Mouse (Mus musculus): Measurements from ENCODE around the gene Upp2.

The Upp2 gene

DNA sequence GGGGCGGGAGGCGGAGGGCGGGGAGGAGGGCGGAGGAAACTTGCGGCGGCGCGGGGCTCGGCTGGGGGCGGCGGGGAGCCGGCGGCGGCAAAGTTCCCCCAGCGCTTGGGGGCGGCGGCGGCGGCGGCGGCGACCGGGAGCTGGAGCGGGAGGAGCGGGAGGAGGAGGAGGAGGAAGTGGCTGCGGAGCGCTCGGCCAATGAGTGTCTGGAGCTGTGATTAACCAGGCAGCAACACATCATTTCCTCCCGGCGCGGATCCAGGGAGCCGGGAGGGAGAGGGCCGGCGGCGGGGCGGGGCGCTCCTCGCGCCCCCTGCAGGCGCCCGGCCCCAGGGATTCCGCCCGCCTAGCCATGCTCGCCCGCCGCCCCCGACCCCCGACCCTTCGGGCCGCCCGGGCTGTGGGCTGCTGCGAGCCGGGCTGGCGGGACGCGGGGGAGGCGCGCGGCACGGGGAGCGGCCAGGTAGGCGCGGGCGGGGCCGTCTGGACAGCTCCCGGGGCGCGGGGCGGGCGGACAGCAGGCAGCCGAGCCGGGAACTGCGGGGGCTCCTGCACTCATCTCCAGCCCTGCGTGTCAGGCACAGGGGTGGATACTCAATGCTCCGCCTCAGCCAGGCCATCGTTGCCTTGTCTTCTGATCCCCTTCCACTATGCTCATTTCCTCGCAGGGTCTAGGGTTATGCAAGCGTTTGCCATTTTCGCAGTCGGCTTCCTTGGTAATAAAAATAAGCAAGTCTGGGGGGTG, at the start of gene Upp2, which contains the start of gene Acvr1:
Upp2 (plus strand) TSS at position 233 of the 745 bp plus-strand sequence.
Acvr1 (minus strand) TSS at position 92 of the 745 bp plus-strand sequence.
- in situ Hi-C loops (cut with MboI; ENCODE audit: low sequenced_read_pairs): no loop called here

DNA sequence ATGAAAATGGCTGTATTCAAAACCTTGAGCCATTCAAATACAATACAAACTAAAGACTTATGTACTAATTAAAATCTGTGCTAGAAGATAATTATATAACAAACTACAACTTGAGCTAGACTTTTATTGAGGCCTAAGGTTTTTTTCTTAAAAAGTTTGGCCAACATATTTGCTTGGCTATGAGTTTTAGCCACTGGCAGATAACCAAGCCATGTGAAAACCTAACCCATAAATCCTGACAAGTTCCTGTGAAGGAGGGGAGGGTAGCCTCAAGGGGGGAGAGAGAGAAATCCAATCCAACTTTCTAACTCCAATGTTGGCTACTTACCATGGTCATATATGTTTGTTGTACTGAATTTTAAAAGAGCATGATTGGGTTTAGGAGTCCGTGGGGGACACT, 48.6 kb upstream of the Upp2 start:
- in situ Hi-C loops (cut with MboI; ENCODE audit: low sequenced_read_pairs): no loop called here

DNA sequence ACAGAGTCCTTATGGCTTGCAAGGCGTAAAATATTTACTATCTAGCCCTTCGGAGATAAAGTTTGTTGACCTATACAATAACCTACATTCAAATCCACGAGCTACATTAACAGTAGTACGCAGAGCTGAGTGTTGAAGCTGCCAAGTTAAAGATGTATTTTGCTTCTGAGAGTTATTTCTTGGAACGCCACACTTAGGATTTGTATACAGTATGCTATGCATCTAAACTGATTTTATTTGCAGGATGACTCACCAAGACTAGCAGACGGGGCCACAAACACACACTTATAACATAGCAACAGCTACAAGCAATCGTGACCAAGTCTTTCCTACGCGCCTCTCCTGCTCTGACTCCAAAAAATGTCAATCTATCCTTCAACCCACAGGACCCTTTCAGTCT, 46.4 kb upstream of the Upp2 start:
- in situ Hi-C loops (cut with MboI; ENCODE audit: low sequenced_read_pairs): no loop called here

DNA sequence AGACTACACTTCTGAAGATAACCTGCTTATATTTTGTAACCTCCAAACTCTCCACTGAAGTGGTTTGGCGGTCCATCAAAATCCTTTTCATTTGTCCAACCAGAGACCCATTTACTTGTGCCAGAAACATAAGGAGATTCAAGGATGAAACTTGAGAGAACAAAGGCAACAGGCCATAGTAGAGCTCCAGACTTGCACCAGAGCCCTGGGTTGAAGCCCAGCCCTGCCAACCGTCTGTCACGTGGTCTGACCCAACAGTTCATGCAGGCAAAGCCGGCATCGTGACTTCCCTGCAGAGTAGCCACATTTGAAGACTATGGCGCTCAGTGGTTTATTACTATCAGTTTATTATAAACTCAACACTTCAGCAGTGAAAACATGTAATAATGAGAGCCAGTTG, 45.5 kb upstream of the Upp2 start:
- in situ Hi-C loops (cut with MboI; ENCODE audit: low sequenced_read_pairs): no loop called here

DNA sequence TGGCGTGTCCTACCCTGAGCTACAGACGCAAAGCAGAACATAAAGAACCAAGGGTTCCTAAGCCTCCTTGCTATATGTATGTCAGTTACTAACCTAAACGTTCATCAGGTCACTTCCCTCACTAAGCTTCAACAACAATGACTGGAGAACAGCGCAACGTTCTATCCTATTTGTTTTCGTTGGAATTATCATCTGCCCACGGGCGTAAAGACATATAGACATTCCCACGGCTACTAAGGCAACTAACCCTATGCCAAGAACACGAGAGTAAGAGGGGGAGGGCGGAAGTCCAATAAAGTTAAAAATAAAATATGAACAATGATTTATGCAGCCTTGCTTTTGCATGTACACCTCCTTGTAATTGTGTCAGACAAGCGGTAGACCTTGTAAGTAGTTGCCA, 44.0 kb upstream of the Upp2 start:
- in situ Hi-C loops (cut with MboI; ENCODE audit: low sequenced_read_pairs): no loop called here

DNA sequence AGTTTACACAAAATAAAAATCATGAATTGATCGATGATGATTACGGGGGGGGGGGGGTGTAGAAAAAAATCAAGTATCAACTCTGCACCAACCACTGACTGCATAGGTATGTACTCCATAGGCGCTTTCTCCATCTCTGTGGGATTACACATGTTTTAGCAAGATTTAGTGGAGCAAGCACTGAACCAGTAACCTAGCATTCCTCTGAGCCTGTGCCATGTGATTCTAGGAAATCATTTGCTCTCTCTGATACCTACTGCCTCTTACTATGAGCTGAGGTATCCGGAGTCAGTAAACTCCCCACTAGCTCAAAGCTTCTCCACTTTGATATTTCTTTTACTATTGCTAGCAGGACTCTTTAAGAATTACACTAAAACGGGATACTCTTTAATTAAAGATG, 43.2 kb upstream of the Upp2 start:
- in situ Hi-C loops (cut with MboI; ENCODE audit: low sequenced_read_pairs): no loop called here

DNA sequence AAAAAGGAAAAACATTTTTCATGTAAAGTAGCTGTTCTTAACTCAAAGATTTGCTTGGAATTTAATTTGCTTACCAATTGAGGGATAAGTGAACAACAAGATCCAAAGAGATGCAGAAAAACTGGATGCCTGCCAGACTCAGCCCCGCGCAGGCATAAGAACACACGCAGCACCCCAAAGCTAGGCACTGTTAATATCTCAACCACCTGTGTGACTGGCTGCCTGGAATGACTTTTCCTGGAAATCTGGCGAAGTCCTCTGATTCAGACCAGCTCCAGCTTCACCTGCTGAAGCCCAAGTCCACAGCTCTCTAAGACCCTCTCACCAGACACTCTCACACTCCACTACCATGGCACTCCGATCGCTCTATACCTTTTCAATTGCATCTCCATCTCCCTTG, 42.7 kb upstream of the Upp2 start:
- in situ Hi-C loops (cut with MboI; ENCODE audit: low sequenced_read_pairs): no loop called here

DNA sequence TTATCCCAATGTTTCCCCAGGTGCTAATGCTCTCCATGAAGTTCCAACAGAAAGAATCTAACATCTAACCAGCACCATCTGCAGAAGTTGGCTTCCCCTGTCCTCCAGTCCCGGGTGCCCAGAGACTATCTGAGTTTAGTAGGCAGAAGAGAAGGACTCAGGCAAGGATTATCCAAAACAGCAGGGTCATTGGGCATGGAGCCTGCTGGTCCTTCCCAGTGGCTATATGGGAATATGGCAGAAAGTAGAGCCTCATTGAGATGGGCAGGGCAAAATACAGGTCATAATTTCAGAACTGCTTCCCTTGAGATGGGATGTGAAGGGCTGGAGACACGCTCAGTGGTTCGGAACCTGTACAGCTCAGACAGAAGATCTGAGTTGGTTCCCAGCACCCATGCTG, 39.3 kb upstream of the Upp2 start:
- in situ Hi-C loops (cut with MboI; ENCODE audit: low sequenced_read_pairs): no loop called here

DNA sequence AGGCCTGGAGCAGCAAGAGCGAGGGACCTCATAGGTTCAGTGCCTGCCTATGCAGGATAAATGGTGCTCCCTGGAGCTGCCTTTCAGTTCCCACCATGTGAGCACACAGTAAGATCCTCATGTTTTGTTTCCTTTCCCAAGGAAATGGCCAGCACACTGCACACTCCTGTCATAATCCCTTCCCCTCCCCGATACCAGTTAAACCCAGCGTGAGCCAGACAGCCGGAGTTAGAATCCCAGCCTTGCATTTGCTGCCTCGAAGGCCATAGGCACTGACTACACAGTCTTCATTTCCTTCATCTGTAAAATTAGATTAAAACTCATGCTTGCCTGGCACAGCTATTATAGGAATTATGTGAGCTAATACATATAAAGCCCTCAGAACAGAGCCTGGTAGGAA, 37.7 kb upstream of the Upp2 start:
- in situ Hi-C loops (cut with MboI; ENCODE audit: low sequenced_read_pairs): no loop called here

DNA sequence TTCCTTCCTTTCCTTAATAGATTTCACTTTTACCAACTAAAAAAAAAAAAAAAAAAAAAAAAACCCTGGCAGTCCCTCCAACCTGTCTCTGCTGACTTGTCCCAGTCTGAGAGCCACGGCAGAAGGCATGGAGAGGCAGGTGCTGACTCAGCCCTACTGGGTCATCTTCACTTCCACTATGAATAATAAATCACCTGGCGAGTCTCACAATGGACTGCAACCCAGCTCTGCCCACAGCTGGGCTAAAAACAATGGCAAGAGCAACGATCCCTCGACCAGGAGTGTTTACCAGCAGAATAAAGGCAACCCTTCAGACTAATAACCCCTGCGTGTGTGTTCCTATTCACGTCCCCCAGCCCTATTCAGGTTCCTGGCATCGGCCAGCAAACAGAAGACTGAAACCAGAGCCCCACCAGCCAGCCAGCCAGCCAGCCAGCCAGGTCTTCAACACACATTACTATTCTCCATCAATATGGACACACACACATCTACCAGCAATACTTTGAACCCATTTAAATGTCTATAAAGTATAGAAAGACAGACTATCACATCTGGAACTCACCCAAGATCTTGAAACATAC, 37.1 kb upstream of the Upp2 start:
- in situ Hi-C loops (cut with MboI; ENCODE audit: low sequenced_read_pairs): no loop called here

DNA sequence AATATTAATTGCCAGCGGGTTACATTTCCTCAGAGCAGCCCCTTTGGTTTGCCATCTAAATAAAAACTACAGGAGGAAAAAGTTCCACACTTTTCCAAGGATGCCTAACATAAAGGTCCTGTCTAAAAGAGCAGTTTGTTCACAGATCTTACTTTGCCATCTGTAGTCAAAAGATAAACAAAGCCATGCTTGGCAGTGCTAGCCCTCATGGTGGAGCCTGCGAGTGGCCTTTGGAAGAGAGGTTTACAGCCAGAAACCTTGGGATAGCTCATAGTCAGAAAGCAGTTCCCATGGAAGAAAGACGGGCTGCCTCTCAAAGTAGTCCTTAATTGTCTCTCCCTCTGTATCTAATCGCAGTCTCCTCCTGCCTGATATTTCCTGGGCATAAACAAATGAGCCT, 36.6 kb upstream of the Upp2 start:
- in situ Hi-C loops (cut with MboI; ENCODE audit: low sequenced_read_pairs): no loop called here

DNA sequence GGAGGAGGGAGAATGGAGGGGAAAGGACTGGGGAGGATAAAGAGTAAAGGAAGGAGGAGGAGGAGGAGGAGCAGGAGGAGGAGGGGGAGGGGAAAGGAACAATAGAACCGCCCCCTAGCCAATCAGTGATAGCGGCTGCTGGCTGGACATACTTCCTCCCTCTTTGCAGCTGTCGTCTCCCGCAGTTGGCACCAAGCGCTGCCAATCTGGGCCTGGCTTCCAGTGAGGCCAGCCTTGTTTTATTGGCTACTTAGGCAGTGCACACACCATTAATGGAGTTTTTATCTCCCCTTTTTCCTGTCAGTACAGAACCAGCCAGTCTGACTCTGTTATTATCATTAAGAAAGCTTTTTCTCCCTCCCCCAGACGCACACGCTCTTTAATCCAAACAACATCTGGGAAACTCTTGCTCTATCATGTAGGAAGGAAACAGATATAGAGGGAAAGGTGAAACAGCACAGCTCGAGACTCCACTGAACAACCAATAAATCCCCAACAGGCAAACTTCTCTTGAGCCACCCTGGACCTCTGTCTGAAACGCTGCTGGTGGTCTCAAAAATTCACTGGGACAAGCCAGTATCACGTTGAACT, 34.7 kb upstream of the Upp2 start:
- in situ Hi-C loops (cut with MboI; ENCODE audit: low sequenced_read_pairs): no loop called here

DNA sequence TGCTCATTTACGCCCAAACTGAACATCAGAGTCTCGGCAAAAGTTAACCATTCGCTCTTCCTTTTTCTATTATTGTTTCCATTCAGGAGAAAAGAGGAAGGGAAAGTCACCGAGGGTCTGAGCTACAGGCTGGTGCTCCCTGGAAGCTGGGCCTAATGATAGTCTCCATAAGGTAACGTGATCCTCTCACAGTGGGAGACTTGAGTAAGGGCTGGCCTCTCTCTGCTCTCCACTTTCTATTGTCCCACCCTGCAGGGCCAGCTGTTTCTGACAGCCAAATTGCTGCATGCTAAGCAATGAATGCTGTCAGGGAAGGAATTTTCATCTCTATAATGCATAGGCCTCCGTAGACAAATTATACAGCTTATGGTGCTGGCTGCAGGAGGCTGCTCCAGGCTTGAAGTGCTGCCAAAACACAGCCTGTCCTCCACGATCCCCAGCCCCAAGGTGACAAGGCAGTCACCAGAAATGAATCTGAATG, 33.5 kb upstream of the Upp2 start:
- in situ Hi-C loops (cut with MboI; ENCODE audit: low sequenced_read_pairs): no loop called here

DNA sequence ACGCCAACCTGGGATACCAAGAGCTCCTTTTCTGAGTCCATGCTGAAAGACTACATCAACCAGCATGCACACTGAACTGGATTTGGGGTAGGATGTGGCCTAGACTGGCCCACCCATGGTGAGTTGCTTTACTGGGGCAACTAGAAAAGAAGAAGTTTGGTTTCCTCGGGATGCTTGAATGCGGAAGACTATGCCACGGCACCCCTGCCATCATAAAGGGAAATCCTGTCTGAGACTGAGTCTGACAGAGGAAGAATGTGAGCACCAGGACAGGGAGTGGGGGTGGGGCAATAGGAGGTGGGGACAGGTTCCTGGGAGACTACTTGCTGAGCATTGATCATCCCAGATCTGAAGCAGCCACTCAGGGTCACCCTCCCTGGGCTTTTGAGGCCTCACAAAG, 32.7 kb upstream of the Upp2 start:
- in situ Hi-C loops (cut with MboI; ENCODE audit: low sequenced_read_pairs): no loop called here

DNA sequence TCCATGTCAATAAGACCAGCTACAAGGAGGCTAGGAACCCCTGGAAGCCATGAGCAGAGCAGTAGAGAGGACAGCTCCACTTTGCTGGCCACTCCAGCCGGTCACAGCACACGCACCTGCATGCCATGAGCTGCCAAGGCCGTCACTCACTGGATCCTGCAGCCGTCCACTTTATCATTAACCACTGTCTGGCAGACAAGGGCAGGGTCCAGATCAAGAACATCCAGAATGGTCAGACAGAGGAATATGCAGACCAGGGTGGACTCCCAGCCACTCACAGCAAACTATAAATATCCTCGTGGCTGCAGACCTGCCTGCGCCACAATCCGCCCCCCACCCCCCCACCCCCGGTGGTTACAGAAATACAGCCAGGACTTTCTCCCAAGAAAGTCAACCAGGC, 31.9 kb upstream of the Upp2 start:
- in situ Hi-C loops (cut with MboI; ENCODE audit: low sequenced_read_pairs): no loop called here

DNA sequence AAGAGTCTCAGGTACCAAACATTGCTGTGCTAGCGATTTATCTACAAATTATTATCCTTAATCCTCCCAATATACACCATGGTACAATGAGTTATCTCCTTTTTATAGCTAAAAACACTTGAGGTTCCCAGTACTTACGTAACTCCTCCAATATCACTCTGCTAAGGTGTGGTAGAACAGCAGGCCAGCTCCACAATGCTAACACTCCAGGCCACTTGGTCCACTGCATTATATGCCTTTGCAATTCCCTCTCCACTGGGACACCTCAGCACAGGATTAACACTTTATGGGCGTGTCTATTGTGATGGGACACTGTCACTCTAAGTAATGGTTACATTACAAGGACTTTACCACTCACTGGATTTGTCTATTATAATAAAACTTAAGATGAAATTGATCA, 30.3 kb upstream of the Upp2 start:
- in situ Hi-C loops (cut with MboI; ENCODE audit: low sequenced_read_pairs): no loop called here

DNA sequence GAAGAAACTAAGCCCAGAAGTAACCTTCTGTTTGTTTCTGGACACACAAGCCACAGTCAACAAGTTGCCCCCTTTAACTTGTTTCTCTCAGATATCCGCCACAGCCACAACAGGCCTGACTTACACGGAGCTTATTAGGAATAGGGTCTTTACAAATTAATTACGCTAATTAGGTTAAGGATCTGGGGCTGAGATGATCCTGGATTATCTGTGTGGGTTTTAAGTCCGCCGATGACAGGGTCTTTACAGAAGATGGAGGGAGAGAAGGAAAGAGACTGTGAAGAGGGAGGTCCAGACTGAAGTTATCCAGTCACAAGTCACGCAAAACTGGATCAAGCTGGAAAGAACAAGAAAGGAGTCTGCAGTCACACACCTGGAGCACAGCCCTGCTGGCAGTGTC, 28.9 kb upstream of the Upp2 start:
- in situ Hi-C loops (cut with MboI; ENCODE audit: low sequenced_read_pairs): no loop called here

DNA sequence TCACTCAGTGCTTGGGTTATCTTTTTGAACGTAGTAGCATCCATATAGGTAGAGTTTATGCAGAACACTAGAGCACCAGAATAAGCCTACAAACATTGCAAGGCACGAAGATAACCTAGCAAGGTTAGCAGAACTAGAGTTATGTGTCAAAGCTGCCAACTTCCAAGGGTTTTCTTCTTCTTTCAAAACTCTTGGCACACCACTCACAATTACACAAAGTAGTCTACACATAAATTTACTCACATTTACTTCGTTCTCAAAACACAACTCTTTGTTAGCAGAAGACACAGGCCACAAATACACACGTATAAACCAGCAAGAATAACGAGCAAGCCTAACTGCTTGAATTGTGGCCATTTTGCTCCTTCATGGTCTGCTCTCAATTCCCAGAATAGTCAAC, 23.8 kb upstream of the Upp2 start:
- in situ Hi-C loops (cut with MboI; ENCODE audit: low sequenced_read_pairs): no loop called here

DNA sequence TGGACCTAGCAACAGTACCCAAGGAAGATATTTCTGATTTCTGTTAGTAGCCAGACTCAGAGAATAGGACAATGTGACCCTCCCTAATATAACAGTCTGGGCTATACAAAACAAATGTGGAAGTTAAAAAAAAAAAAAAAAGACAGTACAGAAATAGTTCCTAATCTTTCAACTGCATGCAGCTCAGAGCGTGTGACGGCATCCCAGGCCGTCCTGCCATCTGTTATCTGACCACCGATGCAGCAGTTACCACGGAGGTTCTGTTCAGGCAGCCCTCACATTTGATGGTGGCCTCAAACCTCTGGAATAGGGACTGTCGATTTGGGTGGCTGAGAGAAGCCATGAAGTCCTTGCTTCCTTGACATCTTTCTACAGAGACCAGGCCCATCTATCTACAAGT, 22.7 kb upstream of the Upp2 start:
- in situ Hi-C loops (cut with MboI; ENCODE audit: low sequenced_read_pairs): no loop called here

DNA sequence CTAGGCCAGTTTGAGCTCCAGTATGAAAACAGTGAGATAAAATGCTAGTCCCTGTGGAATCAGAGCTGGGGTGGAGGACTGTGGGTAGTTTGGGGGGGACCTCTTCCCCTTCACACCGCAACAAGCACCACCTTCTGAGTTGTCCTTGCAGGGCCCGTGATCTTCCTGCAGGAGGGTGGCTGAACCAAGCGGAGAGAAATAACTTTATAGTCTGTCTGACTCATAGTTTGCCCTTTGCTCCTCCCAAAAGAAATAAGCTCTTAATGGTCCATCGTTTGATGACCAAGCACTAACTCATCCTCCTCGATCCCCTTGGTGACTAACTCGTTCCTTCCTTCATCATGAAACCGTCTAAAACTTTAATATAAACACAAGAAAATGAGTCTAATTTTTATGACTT, 20.8 kb upstream of the Upp2 start:
- in situ Hi-C loops (cut with MboI; ENCODE audit: low sequenced_read_pairs): no loop called here

DNA sequence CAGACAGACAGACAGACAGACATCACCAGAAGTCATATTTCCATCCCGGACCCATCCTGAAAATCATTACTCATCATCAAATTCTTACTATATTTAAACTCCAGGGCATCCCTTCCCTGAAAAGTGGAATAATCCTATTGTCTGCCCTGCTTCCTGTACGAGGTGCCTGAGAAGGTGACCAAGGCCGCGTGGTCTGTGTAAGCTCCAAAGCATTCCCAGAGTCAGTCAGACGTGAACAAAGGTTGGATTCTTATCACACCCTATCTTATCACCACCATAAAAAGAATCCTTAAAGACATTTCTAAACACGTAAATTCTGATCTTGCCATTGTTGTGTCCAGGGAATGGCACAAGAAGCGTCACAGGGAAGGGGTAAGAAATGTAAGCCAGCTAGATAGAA, 18.2 kb upstream of the Upp2 start:
- in situ Hi-C loops (cut with MboI; ENCODE audit: low sequenced_read_pairs): no loop called here

DNA sequence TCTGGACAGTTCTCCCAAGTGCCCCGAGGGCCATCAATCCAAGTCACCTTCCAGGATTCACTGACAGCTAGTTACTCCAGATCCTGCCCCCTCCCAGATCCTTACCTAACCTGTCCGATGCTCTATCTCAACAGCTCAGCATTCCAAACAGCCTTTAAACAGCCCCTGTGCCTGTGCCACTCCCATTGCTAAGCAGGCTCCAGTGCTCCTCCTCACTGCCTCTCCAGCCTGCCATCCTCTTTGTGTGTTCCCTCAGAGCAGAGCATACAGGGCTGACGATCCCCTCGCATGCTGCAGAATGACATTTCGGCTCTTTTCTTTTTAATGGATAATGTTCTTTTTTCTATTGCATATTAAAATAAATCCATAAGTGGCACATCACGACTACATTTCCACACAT, 17.1 kb upstream of the Upp2 start:
- in situ Hi-C loops (cut with MboI; ENCODE audit: low sequenced_read_pairs): no loop called here

Data from CH12F3 (cell line).